Mouse (Mus musculus): ENCODE results near the gene Tbc1d17.

DNA sequence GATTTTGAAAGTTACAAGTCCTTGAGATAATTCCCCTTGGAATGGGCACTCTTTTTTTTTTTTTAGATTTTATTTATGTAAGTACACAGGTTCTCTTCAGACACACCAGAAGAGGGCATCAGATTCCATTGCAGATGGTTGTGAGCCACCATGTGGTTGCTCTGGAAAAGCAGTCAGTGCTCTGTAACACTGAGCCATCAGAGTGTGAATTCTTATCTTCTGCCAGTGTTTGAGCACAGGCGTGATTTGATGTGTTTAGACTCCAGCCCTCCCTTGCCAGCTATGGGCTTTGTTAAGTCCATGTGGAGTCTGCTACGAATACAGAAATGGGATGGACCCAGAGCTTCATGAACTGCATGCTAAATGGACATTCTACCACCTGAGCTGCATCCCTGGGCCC is 30.7 kb downstream of the Tbc1d17 start:
- TF ChIP-seq CTCF (IDR thresholded peaks at IDR 0.05; ENCODE audit: extremely low read depth, insufficient read depth, low read length) (peak; percentile 45), POLR2A (IDR thresholded peaks at IDR 0.05; ENCODE audit: extremely low read depth, insufficient read depth, low read length) (no peak)

Data from cortical plate, adult 2 months (tissue).